In the genomic region with DNA sequence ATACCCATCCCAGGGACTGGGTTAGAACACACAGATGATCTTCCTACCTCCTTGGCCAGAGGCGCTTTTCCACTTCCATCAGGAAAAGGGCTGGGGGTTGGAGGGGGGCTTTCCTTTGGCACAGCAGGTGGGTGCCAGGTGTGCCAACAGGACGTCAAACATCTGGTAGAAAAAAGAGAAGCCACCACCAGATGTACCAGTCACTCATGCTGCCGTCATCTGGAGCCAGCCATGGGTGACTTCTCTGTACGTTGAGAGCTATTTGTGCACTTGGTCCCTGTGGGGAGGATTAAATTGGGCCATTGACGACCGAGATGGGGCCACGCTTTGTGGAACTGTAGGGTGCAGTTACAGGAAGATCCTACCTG, we compare ENCODE assay signal across 16 mouse cellular contexts. TPM values are rescaled to one million over a fixed set of nuclear protein-coding genes. Genes with fewer than 3 reads are reported as not detected.
DNase-seq lines count a peak whose midpoint lies in the region; ATAC-seq lines count a peak whose summit lies in the region.
"Had no signal": no experiment of that assay in that cellular context is flagged by ENCODE, and none has a peak within 500 bp of the region (broad histone marks: within the 10 kb centered on the region; RNA-seq: fewer than 3 reads in every experiment).

No protein-coding gene starts in this region.

- H3K9me3 ChIP-seq in megakaryocyte, embryonic 14.5 days: no peaks in the 10 kb centered on the region
- no peaks in the 10 kb centered on the region for H3K9me3 ChIP-seq in liver, embryonic 16.5 days (replicated peaks; ENCODE audit: control insufficient read depth, low read length)
- H3K9me3 ChIP-seq: limb, embryonic 15.5 days had no signal

- H3K4me3 ChIP-seq in megakaryocyte, embryonic 14.5 days (replicated peaks): peak overlapping the region; percentile 97
- H3K4me3 ChIP-seq in liver, embryonic 16.5 days (ENCODE audit: low read depth, low read length): peak overlapping the region; percentile 46; the same call in 1 of the 2 replicates
- H3K4me3 ChIP-seq: left cerebral cortex, adult 2 months; limb, embryonic 15.5 days had no signal

- intact Hi-C loops in gastrocnemius, postnatal 36 days (cut with DNase I): no loop called here

- DNase-seq in T-cell, adult 2 months (ENCODE audit: low spot score): peak; percentile 51
- peak; percentile 61 to 64 for DNase-seq in thymus, postnatal 36 days
- DNase-seq in gastrocnemius, postnatal 36 days: no peak
- no peak for DNase-seq in right cerebral cortex, postnatal 4 days
- DNase-seq: adrenal gland, postnatal 36 days; cerebellum, adult 18-20 months; embryo, embryonic 11 days; heart, postnatal 36 days; kidney, adult 2 months had no signal

- no peaks in the 10 kb centered on the region for H3K27me3 ChIP-seq in megakaryocyte, embryonic 14.5 days (replicated peaks)
- H3K27me3 ChIP-seq in liver, embryonic 16.5 days (ENCODE audit: control insufficient read depth, insufficient read depth, low read depth, low read length): no peaks in the 10 kb centered on the region
- H3K27me3 ChIP-seq: limb, embryonic 15.5 days had no signal

- no peak overlapping the region for H3K27ac ChIP-seq in liver, embryonic 16.5 days (ENCODE audit: low read length)
- H3K27ac ChIP-seq: left cerebral cortex, adult 2 months; limb, embryonic 15.5 days had no signal

- H3K36me3 ChIP-seq in megakaryocyte, embryonic 14.5 days (replicated peaks; ENCODE audit: low read length): peaks cover 61% of the 10 kb centered on the region
- H3K36me3 ChIP-seq in liver, embryonic 16.5 days (ENCODE audit: control insufficient read depth, insufficient read depth): no peaks in the 10 kb centered on the region
- H3K36me3 ChIP-seq: limb, embryonic 15.5 days had no signal

- 31% methylated on average over 7 of the region's 7 CpGs for WGBS in liver, embryonic 16.5 days (ENCODE audit: insufficient replicate concordance)

- no peak overlapping the region for H3K9ac ChIP-seq in liver, embryonic 16.5 days (ENCODE audit: low read depth, low read length)
- H3K9ac ChIP-seq: limb, embryonic 15.5 days had no signal

- peaks cover 82% of the 10 kb centered on the region for H3K4me1 ChIP-seq in megakaryocyte, embryonic 14.5 days
- peaks cover under 1% of the 10 kb centered on the region for H3K4me1 ChIP-seq in liver, embryonic 16.5 days (ENCODE audit: control insufficient read depth, low read depth, low read length)

- no peak for ATAC-seq in megakaryocyte, adult 5-6 weeks (ENCODE audit: poor library complexity, severe bottlenecking)
- ATAC-seq in liver, embryonic 16.5 days (ENCODE audit: low read depth): no peak

- H3K4me2 ChIP-seq in liver, embryonic 16.5 days (ENCODE audit: low read depth, low read length): peak overlapping the region; percentile 22; the same call in 1 of the 2 replicates
- H3K4me2 ChIP-seq: limb, embryonic 15.5 days had no signal

RNA-seq across cellular contexts. Expression of gene Laptm5, which starts 2.7 kb away (rescaled TPM):
- polyA plus RNA-seq in megakaryocyte, embryonic 14.5 days (2012; ENCODE audit: insufficient read depth, low replicate concordance): 2,077 and 24,581 TPM in 2 replicates
- 1,039 and 1,095 TPM in 2 replicates for total RNA-seq in megakaryocyte, adult 5-6 weeks (2015)
- total RNA-seq in megakaryocyte, adult 5-6 weeks (2017): 312 and 362 TPM in 2 replicates
- polyA plus RNA-seq in liver, embryonic 16.5 days (2015; fragmentation: Nextera tagmentation; extraction: Ambion mirVana): 78.1 and 91.2 TPM in 2 replicates
- total RNA-seq in gastrocnemius, postnatal 36 days (2021): 1 to 10 TPM; 4.4 to 7.9 TPM

RNA-seq across cellular contexts. Expression of gene Matn1, which starts 28.5 kb away (rescaled TPM):
- 1.1 and 4.1 TPM in 2 replicates for polyA plus RNA-seq in megakaryocyte, embryonic 14.5 days (2012; ENCODE audit: insufficient read depth, low replicate concordance)
- total RNA-seq in megakaryocyte, adult 5-6 weeks (2015): not detected in 2 replicates
- not detected in 2 replicates for total RNA-seq in megakaryocyte, adult 5-6 weeks (2017)
- polyA plus RNA-seq in liver, embryonic 16.5 days (2015; fragmentation: Nextera tagmentation; extraction: Ambion mirVana): 0.04 TPM in 1 of 2 replicates, not detected in the other
- not detected for total RNA-seq in gastrocnemius, postnatal 36 days (2021)
- total RNA-seq: adrenal gland, postnatal 36 days; heart, adult 18-20 months; heart, postnatal 36 days; megakaryocyte progenitor cell, adult 5-6 weeks had no signal

Comparison
In these comparisons a context has a peak if more than half of its experiments do, and no peak if none do; other contexts are left out.
1. DNase-seq: peak in T-cell, adult 2 months (single experiment) and thymus, postnatal 36 days (2 of 2); none in gastrocnemius, postnatal 36 days (0 of 2) and right cerebral cortex, postnatal 4 days (single experiment).
2. RNA of gene Laptm5, which starts 2.7 kb away (total RNA-seq): 312 to 1,095 TPM in megakaryocyte, adult 5-6 weeks; 4.4 to 7.9 TPM in gastrocnemius, postnatal 36 days; every median in the first group is over 10 times any median in the second.